Mouse (Mus musculus) C2C12 (cell line): Measurements from ENCODE around the gene Gsg1l. TPM values are rescaled to one million over a fixed set of nuclear protein-coding genes. Genes with fewer than 3 reads are reported as not detected.

ENCODE experiments used
- H3K27me3 ChIP-seq: one replicate; pipeline ENCODE4 v1.6.1; 2011; ENCODE audit not compliant: control insufficient read depth, insufficient read depth, insufficient read length
- H3K36me3 ChIP-seq: one replicate; pipeline ENCODE4 v1.6.1; 2011; ENCODE audit not compliant: control insufficient read depth, insufficient read depth
- H3K4me3 ChIP-seq: one replicate; pipeline ENCODE4 v1.5.1; 2011; ENCODE audit warnings: mild to moderate bottlenecking, control low read depth; ENCODE audit not compliant: poor library complexity, insufficient read depth, severe bottlenecking
- H3K79me2 ChIP-seq: one replicate; pipeline ENCODE4 v1.6.1; 2011; ENCODE audit not compliant: control insufficient read depth, insufficient read depth
- H3K79me3 ChIP-seq: one replicate; pipeline ENCODE4 v1.6.1; 2011; ENCODE audit warnings: low read depth, control low read depth
- H3ac ChIP-seq: one replicate; pipeline ENCODE3; 2011; ENCODE audit warnings: low read depth; ENCODE audit not compliant: control insufficient read depth, insufficient read length
- CEBPB ChIP-seq: IDR thresholded peaks from one replicate; pipeline ENCODE4 v1.6.1; 2011; ENCODE audit warnings: low read depth, mild to moderate bottlenecking, control low read depth, moderate library complexity
- CTCF ChIP-seq: IDR thresholded peaks from one replicate; pipeline ENCODE4 v1.5.1; 2011; ENCODE audit not compliant: control insufficient read depth, insufficient read depth, insufficient read length
- FOSL1 ChIP-seq: IDR thresholded peaks from one replicate; pipeline ENCODE4 v1.8.0; 2011; ENCODE audit warnings: mild to moderate bottlenecking, low read length; ENCODE audit not compliant: poor library complexity, insufficient read depth, severe bottlenecking
- MAX ChIP-seq: IDR thresholded peaks from one replicate; pipeline ENCODE4 v1.6.1; 2011; ENCODE audit warnings: mild to moderate bottlenecking, control low read depth
- MYOD1 ChIP-seq: IDR thresholded peaks from one replicate; pipeline ENCODE4 v1.6.1; 2011; ENCODE audit warnings: low read depth; ENCODE audit not compliant: control insufficient read depth, insufficient read length
- MYOG ChIP-seq: IDR thresholded peaks from one replicate; pipeline ENCODE4 v1.6.1; 2011; ENCODE audit not compliant: control insufficient read depth, insufficient read length; ENCODE audit errors: extremely low read depth
- USF1 ChIP-seq: IDR thresholded peaks from one replicate; pipeline ENCODE4 v1.6.1; 2011; ENCODE audit warnings: low read depth, mild to moderate bottlenecking, control low read depth, moderate library complexity
- polyA plus RNA-seq: library from polyadenylated mRNA; unstranded; fragments of >200 nt; fragmentation: generic; extraction: Trizol; gene quantifications from one replicate; pipeline ENCODE4 v1.2.1, GENCODE M21; 2012; ENCODE audit warnings: missing spikeins

Gene Gsg1l
- polyA plus RNA-seq, 1 experiment: not detected

DNA sequence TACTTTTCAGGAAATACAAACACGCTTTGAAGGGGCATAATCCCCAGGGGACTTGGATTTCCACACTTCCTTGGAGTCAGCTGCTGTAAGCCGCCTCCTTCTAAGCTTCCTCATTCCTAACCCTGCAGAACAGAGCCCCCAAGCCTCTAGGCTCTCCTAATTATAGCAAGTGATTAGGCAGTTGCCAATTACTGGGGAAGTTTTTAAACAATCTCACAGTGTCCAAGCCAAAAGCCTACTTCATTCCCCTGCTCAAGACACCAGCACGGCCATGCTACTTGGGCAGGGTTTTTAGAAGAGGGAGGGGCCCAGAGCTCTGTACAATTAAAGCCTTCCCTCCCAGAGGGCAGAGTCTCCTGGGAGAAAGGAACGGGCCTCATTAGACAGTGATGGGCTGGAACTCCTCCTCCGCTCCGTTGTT, 4.1 kb upstream of the Gsg1l start:
- Histone ChIP-seq H3K4me3 (no peak overlapping the region), H3ac (no peak overlapping the region), H3K36me3 (no peaks in the 10 kb centered on the region), H3K27me3 (peaks cover 44% of the 10 kb centered on the region), H3K79me3 (no peaks in the 10 kb centered on the region), H3K79me2 (no peaks in the 10 kb centered on the region)
- TF ChIP-seq USF1: no peak
- no peak for TF ChIP-seq MYOD1
- TF ChIP-seq FOSL1: no peak
- TF ChIP-seq MYOG: no peak
- TF ChIP-seq CEBPB: no peak
- TF ChIP-seq MAX: no peak
- no peak for TF ChIP-seq CTCF

DNA sequence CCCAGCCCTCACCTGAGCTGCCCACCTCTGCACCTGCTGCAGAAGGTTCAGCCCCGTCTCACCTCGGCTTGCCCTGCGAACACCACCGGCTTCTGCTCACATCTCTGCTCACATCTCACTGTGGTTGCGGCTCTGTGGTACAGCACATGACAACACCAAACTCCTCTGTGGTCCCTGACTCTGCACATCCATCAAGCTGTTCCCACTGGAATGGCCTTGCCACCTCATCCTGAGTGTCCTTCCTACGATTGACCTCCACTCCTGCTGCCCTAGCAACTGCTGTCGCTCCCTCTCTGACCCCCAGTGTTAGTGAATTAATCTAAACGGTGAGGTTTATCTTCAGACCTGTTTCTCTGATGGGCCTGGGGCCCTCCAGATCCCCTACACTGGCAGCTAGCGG, 2.9 kb upstream of the Gsg1l start:
- H3K36me3 ChIP-seq: no peaks in the 10 kb centered on the region
- no peak overlapping the region for H3ac ChIP-seq
- H3K4me3 ChIP-seq: no peak overlapping the region
- no peaks in the 10 kb centered on the region for H3K79me2 ChIP-seq
- H3K27me3 ChIP-seq: peaks cover 55% of the 10 kb centered on the region
- no peaks in the 10 kb centered on the region for H3K79me3 ChIP-seq
- TF ChIP-seq CEBPB: no peak
- no peak for TF ChIP-seq USF1
- no peak for TF ChIP-seq MAX
- TF ChIP-seq MYOG: no peak
- no peak for TF ChIP-seq MYOD1
- no peak for TF ChIP-seq FOSL1
- no peak for TF ChIP-seq CTCF

GRCm38 (mm10) chr7:126083980-126084348, 1.8 kb upstream of the Gsg1l start:
- Histone ChIP-seq H3K36me3 (no peaks in the 10 kb centered on the region), H3K79me3 (no peaks in the 10 kb centered on the region), H3K27me3 (peaks cover 67% of the 10 kb centered on the region), H3ac (no peak overlapping the region), H3K4me3 (no peak overlapping the region), H3K79me2 (no peaks in the 10 kb centered on the region)
- TF ChIP-seq CTCF (no peak), FOSL1 (no peak), USF1 (no peak), MYOG (no peak), MYOD1 (no peak), MAX (no peak), CEBPB (no peak)

DNA sequence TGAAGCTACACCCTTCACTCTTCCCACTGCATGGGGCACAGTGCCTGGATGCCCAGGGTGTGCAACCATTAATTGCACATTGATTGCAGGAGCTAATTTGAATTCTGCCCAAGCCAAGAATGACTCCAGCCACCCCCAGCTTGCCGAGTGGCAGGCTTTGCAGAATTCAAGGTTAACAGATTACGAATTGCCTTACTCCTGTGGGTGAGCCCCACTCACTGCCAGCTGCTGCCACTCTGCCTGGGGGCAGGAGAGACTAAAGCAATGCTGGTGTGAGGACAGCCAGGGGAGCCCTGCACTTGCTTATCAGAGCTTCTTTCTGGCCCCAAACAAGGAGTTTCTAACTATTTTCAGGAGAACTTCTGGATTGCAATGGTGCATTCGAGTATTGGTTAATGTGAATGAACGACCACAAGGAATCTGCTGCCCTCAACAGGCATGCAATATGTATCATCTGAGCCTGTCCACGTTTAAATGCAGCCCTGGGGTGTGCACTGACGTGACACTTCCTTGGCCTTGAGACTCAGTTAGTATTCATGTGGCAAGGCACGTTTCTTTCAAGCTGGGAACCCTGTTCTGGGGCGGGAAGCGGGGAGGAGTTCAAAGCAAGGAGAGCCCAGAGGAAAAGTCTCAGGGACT, 1.2 kb upstream of the Gsg1l start:
- no peak overlapping the region for H3K4me3 ChIP-seq
- TF ChIP-seq CTCF (no peak), MYOD1 (no peak), CEBPB (no peak), MYOG (no peak), FOSL1 (no peak), MAX (no peak), USF1 (no peak)
- H3K27me3 ChIP-seq: peaks cover 72% of the 10 kb centered on the region
- H3K36me3 ChIP-seq: no peaks in the 10 kb centered on the region
- H3ac ChIP-seq: no peak overlapping the region
- H3K79me3 ChIP-seq: no peaks in the 10 kb centered on the region
- no peaks in the 10 kb centered on the region for H3K79me2 ChIP-seq

DNA sequence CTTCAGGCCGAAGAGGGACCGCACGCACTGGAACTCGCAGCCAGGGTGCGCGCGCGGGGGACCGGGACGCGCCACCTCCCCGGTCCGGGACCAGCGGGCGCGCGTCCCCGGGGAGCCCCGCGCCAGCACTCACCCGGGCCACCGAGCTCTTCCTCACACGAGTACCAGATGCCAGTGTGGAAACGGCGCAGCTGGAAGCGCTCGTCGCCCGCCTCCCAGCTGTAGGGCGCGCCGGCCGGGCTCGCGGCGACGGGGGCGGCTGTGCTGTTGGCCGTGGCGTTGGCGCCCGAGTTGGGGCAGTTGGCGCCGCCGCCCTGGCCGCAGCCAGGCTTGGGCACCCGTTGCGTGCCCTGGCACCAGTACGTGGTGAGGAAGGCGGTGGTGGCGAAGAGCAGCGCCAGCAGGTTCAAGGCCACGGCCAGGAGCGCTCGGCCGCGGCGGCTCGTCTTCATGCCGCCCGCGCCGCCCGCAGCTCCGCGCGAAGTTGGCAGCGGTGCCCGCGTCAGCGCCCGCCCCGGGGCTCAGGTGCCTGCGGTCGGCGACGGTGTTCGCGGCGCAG, 405 bp downstream of the Gsg1l start:
- no peaks in the 10 kb centered on the region for H3K36me3 ChIP-seq
- no peaks in the 10 kb centered on the region for H3K79me2 ChIP-seq
- H3ac ChIP-seq: no peak overlapping the region
- no peak overlapping the region for H3K4me3 ChIP-seq
- no peaks in the 10 kb centered on the region for H3K79me3 ChIP-seq
- TF ChIP-seq CTCF (no peak), CEBPB (no peak), MYOG (no peak), FOSL1 (no peak), MYOD1 (no peak), MAX (no peak), USF1 (no peak)
- H3K27me3 ChIP-seq: peaks cover 78% of the 10 kb centered on the region

- Histone ChIP-seq H3ac (no peak overlapping the region), H3K27me3 (peaks cover 82% of the 10 kb centered on the region), H3K4me3 (no peak overlapping the region), H3K36me3 (no peaks in the 10 kb centered on the region), H3K79me2 (no peaks in the 10 kb centered on the region), H3K79me3 (no peaks in the 10 kb centered on the region)
- TF ChIP-seq MYOG (no peak), MYOD1 (no peak), CEBPB (no peak), USF1 (no peak), MAX (no peak), CTCF (no peak), FOSL1 (no peak)
Measured at GRCm38 (mm10) chr7:126080949-126081654, 1.1 kb downstream of the Gsg1l start.
